Mouse (Mus musculus) right cerebral cortex, postnatal 4 days (tissue): ENCODE data around the gene Asna1.

Source experiments
- DNase-seq: peaks from one replicate; pipeline ENCODE4 v3.0.0-alpha.2; 2022

Gene Asna1

GRCm38 (mm10) chr8:84973079-84973478 is 52.0 kb downstream of the Asna1 start:
- DNase-seq: no peak

- no peak for DNase-seq
These were observed 54.2 kb downstream of the Asna1 start for GRCm38 (mm10) chr8:84970913-84971312.

- no peak for DNase-seq
These were observed 54.8 kb downstream of the Asna1 start for GRCm38 (mm10) chr8:84970135-84970790.

GRCm38 (mm10) chr8:84969241-84970134 is 55.6 kb downstream of the Asna1 start, which contains the start of the genes Gm49661, Prdx2 and Rnaseh2a:
Gene Gm49661, minus strand, starts transcription at chr8:84969433.
Gene Prdx2, plus strand, starts transcription at chr8:84969587.
Gene Rnaseh2a, minus strand, starts transcription at chr8:84969767.
- peak; percentile 80 for DNase-seq

GRCm38 (mm10) chr8:84968650-84969049 is 56.4 kb downstream of the Asna1 start:
- DNase-seq: no peak
